Mouse (Mus musculus) effector memory CD4-positive, alpha-beta T cell, adult 5 months (primary cell): ENCODE data around the gene 9930104L06Rik. TPM values are rescaled to one million over a fixed set of nuclear protein-coding genes. Genes with fewer than 3 reads are reported as not detected.

ENCODE experiments used
- polyA plus RNA-seq: library from polyadenylated mRNA; unstranded; fragments of 100-300 nt; shearing (Covaris generic); gene quantifications from one replicate; pipeline ENCODE4 v1.2.1, GENCODE M21; 2017

9930104L06Rik gene
- 8.0 TPM for polyA plus RNA-seq

DNA sequence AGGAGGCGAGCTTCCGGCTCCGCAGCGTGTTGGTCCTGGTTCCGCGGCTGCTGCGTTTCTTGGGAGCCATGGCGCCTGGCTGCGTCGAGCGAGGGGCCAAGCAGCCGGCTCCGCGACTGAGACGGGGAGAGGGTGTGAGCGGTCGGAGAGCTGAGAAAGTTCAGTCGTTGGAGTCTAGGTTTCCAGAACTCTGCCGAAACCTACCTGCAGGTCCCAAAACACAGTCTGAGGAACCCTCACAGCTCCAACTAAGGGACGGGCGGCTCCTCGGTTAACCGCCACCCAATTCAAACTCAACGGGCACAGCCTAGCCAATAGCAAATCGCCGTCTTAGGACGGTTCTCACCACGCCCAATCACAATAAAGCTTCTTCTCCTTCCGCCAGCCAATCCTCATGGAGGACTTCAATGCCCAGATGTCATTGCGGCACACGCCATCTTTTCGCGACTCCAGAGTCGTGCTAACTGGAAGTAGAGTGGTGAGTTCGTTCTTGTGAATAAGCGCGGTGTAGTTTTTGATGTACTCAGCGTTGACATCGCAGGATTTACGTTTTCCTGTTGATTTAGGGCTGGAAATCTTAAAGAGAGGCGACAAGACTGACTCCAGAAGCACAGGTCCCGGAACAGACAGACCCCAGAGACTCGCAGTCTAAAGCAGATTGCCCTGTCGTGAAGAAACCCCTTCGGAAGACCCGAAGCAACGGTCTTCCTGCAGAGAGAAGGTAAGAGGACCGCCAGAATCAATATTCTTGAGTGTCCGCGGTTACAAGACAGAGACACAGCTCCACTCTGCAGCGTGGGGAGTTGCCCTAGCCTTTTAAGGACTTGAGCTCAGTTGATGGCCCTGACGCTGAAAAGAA lies at the start of gene 9930104L06Rik:
Gene 9930104L06Rik, plus strand, starts transcription at position 436 of the 859 bp plus-strand sequence.

DNA sequence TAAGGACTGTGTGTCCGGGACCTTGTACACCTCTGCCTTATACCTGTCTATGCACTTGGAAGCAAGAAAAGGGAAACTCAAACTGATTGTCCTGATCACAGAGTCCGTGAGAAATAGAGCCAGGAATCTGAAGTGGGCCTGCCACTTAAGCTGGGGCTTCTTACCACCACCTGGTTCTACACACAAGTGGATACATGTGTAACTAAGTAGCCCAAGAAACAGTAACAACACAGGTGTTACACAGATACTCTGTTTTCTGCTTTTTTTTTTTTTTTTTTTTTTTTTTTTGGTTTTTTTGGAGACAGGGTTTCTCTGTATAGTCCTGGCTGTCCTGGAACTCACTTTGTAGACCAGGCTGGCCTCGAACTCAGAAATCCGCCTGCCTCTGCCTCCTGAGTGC lies 2.4 kb downstream of the 9930104L06Rik start, which contains the start of gene Cdca8:
Gene Cdca8, minus strand, starts transcription at position 101 of the 400 bp plus-strand sequence.

DNA sequence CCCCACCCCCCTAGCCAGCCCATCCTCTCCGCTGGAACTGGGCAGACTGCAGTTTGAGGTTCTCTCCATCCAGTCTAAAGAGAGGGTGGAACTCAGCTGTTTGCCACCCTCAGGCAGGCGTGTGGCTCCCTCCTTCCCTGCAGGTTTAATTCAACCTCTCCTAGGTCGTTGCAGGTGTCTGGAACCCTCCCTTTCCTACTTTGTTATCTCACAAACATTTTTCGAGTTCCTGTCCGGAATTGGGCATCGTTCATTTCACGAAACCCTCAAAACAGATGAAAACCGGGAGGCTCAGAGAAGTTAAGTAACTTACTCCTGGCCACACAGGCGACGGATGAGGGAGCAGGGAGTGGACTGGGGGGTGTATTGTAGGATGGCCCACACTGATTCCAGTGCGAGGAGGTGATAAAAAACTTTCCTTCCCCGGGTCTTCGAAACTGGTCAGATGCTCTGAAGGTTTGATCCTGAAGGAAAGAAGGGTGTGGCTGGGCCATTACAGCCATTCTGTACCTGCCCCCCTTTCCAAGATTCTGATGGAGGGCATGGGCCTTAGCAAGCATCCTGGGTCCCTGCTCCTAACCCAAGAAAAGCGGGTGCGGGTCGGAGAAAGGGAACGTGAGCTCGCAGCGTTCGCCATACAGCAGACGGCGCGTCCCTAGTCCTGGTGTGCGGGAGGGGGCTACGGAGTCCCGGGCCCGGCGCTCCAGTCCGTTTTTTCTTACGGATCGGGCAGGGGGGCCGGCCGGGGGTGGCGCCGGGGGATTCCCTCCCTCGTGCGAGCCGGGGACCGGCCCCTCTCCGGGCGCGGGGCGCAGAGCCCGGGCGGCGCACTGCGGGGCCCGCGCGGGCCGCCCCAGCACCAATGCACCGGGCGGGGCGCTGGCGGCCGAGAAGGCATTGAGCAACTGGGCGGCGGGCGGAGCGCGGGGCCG lies 49.1 kb downstream of the 9930104L06Rik start, which contains the start of gene Rspo1:
Gene Rspo1, plus strand, starts transcription at position 760 of the 932 bp plus-strand sequence.

Other genes with a start within 250 kb of the 9930104L06Rik start
- gene Utp11, start 243.4 kb upstream of the 9930104L06Rik start, polyA plus RNA-seq: 33.9 TPM
- gene Fhl3, start 236.3 kb upstream of the 9930104L06Rik start, polyA plus RNA-seq: 0.67 TPM
- gene Sf3a3, start 222.3 kb upstream of the 9930104L06Rik start, polyA plus RNA-seq: 71.4 TPM
- 130 TPM for gene Inpp5b, start 195.2 kb upstream of the 9930104L06Rik start, polyA plus RNA-seq
- gene Mtf1, start 134.9 kb upstream of the 9930104L06Rik start, polyA plus RNA-seq: 21.6 TPM
- gene Yrdc, start 86.4 kb upstream of the 9930104L06Rik start, polyA plus RNA-seq: 155 TPM
- 19.3 TPM for gene 1110065P20Rik, start 85.9 kb upstream of the 9930104L06Rik start, polyA plus RNA-seq
- 1.5 TPM for gene Maneal, start 74.9 kb upstream of the 9930104L06Rik start, polyA plus RNA-seq
- not detected for gene Epha10, start 56.1 kb upstream of the 9930104L06Rik start, polyA plus RNA-seq
- gene Cdca8, start 2.3 kb downstream of the 9930104L06Rik start, polyA plus RNA-seq: 2.4 TPM
- not detected for gene Rspo1, start 49.4 kb downstream of the 9930104L06Rik start, polyA plus RNA-seq
- 94.3 TPM for gene Gnl2, start 79.5 kb downstream of the 9930104L06Rik start, polyA plus RNA-seq
- gene Dnali1, start 128.7 kb downstream of the 9930104L06Rik start, polyA plus RNA-seq: not detected
- gene Snip1, start 129.6 kb downstream of the 9930104L06Rik start, polyA plus RNA-seq: 33.1 TPM
- gene Meaf6, start 148.1 kb downstream of the 9930104L06Rik start, polyA plus RNA-seq: 42.2 TPM
- 165 TPM for gene Zc3h12a, start 190.8 kb downstream of the 9930104L06Rik start, polyA plus RNA-seq